Mouse (Mus musculus) E14TG2a.4 (cell line): ENCODE results near the gene Slc24a4.

Experiments
- H3K27me3 ChIP-seq: 2 replicates; pipeline ENCODE4 v1.6.1; 2014; ENCODE audit warnings: low read length, control low read depth; ENCODE audit not compliant: insufficient read depth
- H3K36me3 ChIP-seq: 2 replicates; pipeline ENCODE4 v1.6.1; 2014; ENCODE audit warnings: low read length, control low read depth; ENCODE audit not compliant: insufficient read depth
- H3K4me1 ChIP-seq: replicated peaks from 2 replicates; pipeline ENCODE4 v1.6.1; 2014; ENCODE audit warnings: low read depth, low read length, control low read depth
- H3K4me3 ChIP-seq: replicated peaks from 2 replicates; pipeline ENCODE4 v1.5.1; 2014; ENCODE audit warnings: mild to moderate bottlenecking, low read length
- H3K9me3 ChIP-seq: 2 replicates; pipeline ENCODE4 v1.6.1; 2014; ENCODE audit warnings: low read length, control low read depth
- CTCF ChIP-seq: conservative IDR thresholded peaks from 2 replicates; pipeline ENCODE4 v1.5.1; 2014; ENCODE audit warnings: low read length
- NANOG ChIP-seq: IDR thresholded peaks from 2 replicates; pipeline ENCODE4 v1.6.1; 2014; ENCODE audit warnings: borderline replicate concordance, low read length, mixed read lengths
- POU5F1 ChIP-seq: IDR thresholded peaks from 2 replicates; pipeline ENCODE4 v1.6.1; 2014; ENCODE audit warnings: low read length, borderline replicate concordance

The Slc24a4 gene

DNA sequence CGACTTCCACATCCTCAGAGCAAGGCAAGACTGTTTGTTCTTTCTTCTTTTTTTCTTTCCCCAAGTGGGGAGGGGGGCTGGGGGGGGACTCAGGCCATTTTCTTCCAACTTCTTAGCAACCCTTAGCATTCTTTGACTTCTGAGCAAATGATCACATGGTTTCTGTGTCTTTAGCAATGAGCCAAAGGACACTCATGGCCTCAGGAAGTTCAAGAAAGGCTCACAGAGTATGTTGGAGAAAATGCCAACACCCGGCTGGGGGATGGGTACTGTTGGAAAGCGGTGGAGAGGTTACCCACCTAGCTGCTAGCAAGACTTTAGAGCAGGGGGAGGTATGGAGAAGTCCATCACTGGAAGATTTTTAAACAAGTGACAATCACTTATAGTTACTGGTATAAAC is 15.1 kb upstream of the Slc24a4 start:
- H3K27me3 ChIP-seq = no peaks in the 10 kb centered on the region
- H3K4me1 ChIP-seq = no peaks in the 10 kb centered on the region
- H3K4me3 ChIP-seq = no peak overlapping the region
- TF ChIP-seq NANOG (no peak), CTCF (no peak), POU5F1 (no peak)
- H3K36me3 ChIP-seq = no peaks in the 10 kb centered on the region
- H3K9me3 ChIP-seq = no peaks in the 10 kb centered on the region

GRCm38 (mm10) chr12:102116580-102116979 is 12.0 kb upstream of the Slc24a4 start:
- TF ChIP-seq NANOG (no peak), POU5F1 (no peak), CTCF (no peak)
- H3K4me1 ChIP-seq = no peaks in the 10 kb centered on the region
- H3K27me3 ChIP-seq = no peaks in the 10 kb centered on the region
- H3K9me3 ChIP-seq = no peaks in the 10 kb centered on the region
- H3K4me3 ChIP-seq = no peak overlapping the region
- H3K36me3 ChIP-seq = no peaks in the 10 kb centered on the region

GRCm38 (mm10) chr12:102118014-102118413 is 10.5 kb upstream of the Slc24a4 start:
- Histone ChIP-seq H3K4me3 (no peak overlapping the region), H3K4me1 (no peaks in the 10 kb centered on the region), H3K9me3 (no peaks in the 10 kb centered on the region), H3K36me3 (no peaks in the 10 kb centered on the region), H3K27me3 (no peaks in the 10 kb centered on the region)
- TF ChIP-seq POU5F1 (no peak), CTCF (no peak), NANOG (no peak)

DNA sequence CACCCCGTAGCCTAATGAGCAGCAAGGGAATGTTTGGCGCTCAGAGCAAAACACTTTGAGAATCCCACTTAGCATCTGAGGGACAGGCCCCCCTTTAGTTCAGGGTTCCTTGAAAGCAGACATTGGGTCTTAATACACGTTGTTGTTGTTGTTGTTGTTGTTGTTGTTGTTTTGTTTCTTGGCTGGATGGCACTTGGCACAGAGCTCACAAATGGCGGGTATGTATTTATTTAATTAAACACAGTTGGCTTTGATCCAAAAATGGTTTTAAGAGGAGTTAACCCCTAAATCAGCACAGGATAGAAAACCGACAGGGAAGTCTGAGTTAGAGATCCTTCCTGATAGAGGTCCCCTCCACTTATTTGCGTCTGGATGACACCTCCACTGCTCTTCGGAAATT is 932 bp upstream of the Slc24a4 start:
- H3K4me1 ChIP-seq = peaks cover 17% of the 10 kb centered on the region
- no peak overlapping the region for H3K4me3 ChIP-seq
- H3K27me3 ChIP-seq = peaks cover 63% of the 10 kb centered on the region
- H3K9me3 ChIP-seq = no peaks in the 10 kb centered on the region; the same call in 1 of the 2 replicates
- TF ChIP-seq NANOG = no peak
- no peak for TF ChIP-seq CTCF
- no peak for TF ChIP-seq POU5F1
- no peaks in the 10 kb centered on the region for H3K36me3 ChIP-seq

DNA sequence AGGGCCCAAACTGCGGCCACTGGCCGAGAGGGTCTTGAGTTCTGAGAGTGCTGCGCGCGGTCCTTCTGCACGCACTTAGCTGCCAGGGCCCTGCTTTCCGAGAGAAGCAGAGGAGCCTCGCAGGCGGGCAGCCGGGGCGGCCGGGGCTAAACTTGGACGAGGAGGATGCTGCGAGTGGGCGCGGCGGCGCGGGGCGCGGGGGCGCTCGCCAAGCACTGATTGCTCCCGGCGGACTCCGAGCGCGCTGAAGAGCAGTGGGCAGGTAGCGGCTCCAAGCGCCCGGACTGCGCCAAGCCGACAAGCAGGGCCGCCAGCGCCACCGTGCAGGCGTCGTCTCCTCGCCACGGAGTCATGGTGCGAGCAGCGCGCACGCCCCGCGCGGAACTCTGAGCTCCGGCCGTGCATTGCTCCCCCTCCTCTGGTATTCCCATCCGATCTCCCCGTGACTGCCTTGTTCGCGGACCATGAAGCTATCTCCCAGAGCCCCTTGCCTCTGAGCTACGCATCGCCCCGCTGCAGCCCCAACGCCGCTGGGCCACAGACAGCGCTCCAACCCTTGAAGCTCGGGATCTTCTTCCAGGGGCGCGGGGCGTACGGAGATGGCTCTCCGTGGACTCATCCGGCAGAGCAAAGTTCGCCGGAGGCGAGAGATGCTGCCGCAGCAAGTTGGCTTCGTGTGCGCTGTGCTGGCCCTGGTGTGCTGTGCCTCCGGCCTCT is 416 bp downstream of the Slc24a4 start:
- no peaks in the 10 kb centered on the region; the same call in 1 of the 2 replicates for H3K9me3 ChIP-seq
- H3K4me3 ChIP-seq = peak overlapping the region; percentile 79
- no peaks in the 10 kb centered on the region for H3K36me3 ChIP-seq
- peaks cover 76% of the 10 kb centered on the region for H3K27me3 ChIP-seq
- peaks cover 17% of the 10 kb centered on the region for H3K4me1 ChIP-seq
- TF ChIP-seq CTCF (no peak), NANOG (no peak), POU5F1 (no peak)

DNA sequence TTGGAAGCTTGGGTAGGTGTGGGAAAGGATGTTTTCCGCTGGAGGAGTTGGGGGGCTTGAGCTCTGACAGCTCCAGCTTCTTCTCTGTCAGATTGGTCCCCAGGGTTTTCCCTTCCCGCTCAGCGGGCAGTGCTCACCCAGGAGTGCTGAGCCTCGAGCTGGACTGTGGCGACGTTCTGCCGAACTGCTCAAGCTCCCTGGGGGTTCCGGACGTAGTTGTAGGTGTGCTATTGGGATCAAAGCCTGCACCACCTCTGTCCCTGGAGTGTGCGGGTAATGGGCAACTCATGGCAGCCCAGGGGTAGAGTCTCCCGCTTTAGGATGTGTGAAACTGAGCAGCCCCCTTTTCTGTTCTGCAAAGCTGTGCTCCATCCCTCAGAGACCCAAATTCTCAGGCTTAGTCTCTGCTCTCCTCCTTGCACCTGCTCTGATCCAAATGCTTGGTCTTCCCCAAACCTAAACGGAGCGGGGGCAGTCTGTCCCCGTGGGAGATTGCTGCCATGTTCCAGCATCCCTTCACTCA is 1.0 kb downstream of the Slc24a4 start:
- peak overlapping the region; percentile 79 for H3K4me3 ChIP-seq
- TF ChIP-seq CTCF = no peak
- no peak for TF ChIP-seq NANOG
- no peak for TF ChIP-seq POU5F1
- no peaks in the 10 kb centered on the region; the same call in 1 of the 2 replicates for H3K9me3 ChIP-seq
- H3K27me3 ChIP-seq = peaks cover 78% of the 10 kb centered on the region
- H3K36me3 ChIP-seq = no peaks in the 10 kb centered on the region
- H3K4me1 ChIP-seq = peaks cover 17% of the 10 kb centered on the region

DNA sequence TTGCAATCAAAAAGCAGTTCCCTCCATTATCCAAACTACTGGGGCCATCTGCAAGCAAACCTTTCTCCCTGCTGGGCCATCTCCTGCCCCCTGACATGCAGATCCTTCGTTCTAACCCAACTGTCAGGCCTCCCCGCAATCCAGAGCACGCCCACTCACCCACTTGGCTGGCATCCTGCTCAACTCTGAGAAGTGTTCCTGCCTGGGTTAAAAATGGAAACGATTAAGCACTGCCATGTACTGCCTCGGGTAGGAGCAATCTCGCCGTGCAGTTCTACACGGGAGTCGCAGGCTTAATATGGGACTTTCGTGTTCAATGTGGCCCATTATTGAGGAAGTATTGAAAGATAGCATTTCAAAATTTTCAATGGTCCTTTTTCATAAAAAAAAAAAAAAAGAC is 11.2 kb downstream of the Slc24a4 start:
- TF ChIP-seq NANOG (no peak), CTCF (no peak), POU5F1 (no peak)
- Histone ChIP-seq H3K4me3 (no peak overlapping the region), H3K36me3 (no peaks in the 10 kb centered on the region)

GRCm38 (mm10) chr12:102141330-102141729 is 12.8 kb downstream of the Slc24a4 start:
- Histone ChIP-seq H3K4me1 (no peaks in the 10 kb centered on the region), H3K4me3 (no peak overlapping the region), H3K9me3 (no peaks in the 10 kb centered on the region), H3K36me3 (no peaks in the 10 kb centered on the region), H3K27me3 (peaks cover 40% of the 10 kb centered on the region)
- TF ChIP-seq CTCF (no peak), POU5F1 (no peak), NANOG (no peak)

More for the DNA sequence above, 11.2 kb downstream of the Slc24a4 start:
- Histone ChIP-seq H3K4me1 (no peaks in the 10 kb centered on the region), H3K27me3 (peaks cover 36% of the 10 kb centered on the region), H3K9me3 (no peaks in the 10 kb centered on the region)

DNA sequence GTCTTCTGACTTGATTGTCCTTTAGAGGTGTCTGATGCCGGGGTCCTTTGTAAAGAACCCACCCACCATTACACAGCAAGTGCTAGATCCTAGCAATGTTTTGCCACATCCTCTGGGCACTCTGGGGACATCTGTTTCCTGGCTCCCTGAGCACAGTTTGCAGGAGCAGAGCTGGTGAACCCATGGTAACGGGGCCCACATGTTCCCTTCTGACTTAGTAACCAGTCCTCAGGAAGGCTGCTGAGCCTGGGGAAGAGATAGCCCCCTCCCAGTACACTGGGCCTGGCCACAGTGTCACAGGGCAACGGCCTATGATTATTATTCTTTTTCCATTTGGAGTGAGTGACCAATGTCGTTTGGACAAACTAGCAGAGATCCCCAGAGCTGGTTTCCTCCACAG is 19.1 kb downstream of the Slc24a4 start:
- Histone ChIP-seq H3K36me3 (no peaks in the 10 kb centered on the region), H3K4me3 (no peak overlapping the region), H3K9me3 (no peaks in the 10 kb centered on the region), H3K4me1 (no peaks in the 10 kb centered on the region), H3K27me3 (peaks cover 18% of the 10 kb centered on the region)
- TF ChIP-seq NANOG (no peak), CTCF (no peak), POU5F1 (no peak)
